Mouse (Mus musculus) heart, embryonic 14.5 days (tissue): ENCODE results near the gene Bpifb4. TPM values are rescaled to one million over a fixed set of nuclear protein-coding genes. Genes with fewer than 3 reads are reported as not detected.

Experiments
- ATAC-seq: fragments of 200-750 bp; cut with Nextera tagmentation; 2 replicates; pipeline ENCODE4 v1.8.0; 2017; ENCODE audit warnings: low read depth, moderate TSS enrichment; ENCODE audit not compliant: insufficient number of reproducible peaks, insufficient read depth, low FRiP score
- H3K27ac ChIP-seq, 2 experiments: fragments of 200-500 bp in 1 of 2; fragments of 300-500 bp in 1 of 2; sonication (generic) in 1 of 2; replicated peaks in 1 of 2; 2 replicates each; pipeline ENCODE4 v1.5.1; 2012 to 2014; ENCODE audit warnings: low read depth in 2 of 2, low read length in 2 of 2, control low read depth in 1 of 2, mild to moderate bottlenecking in 1 of 2, mixed read lengths in 1 of 2; ENCODE audit not compliant: control insufficient read depth in 1 of 2, insufficient read depth in 1 of 2
- H3K27me3 ChIP-seq: fragments of 300-500 bp; sonication (generic); 2 replicates; pipeline ENCODE4 v1.6.1; 2014; ENCODE audit warnings: mild to moderate bottlenecking, low read length, control low read depth; ENCODE audit not compliant: control insufficient read depth, insufficient read depth
- H3K36me3 ChIP-seq: fragments of 300-500 bp; sonication (generic); 2 replicates; pipeline ENCODE4 v1.6.1; 2014; ENCODE audit warnings: mild to moderate bottlenecking, control low read depth, low read length, mixed read lengths; ENCODE audit not compliant: control insufficient read depth, insufficient read depth
- H3K4me1 ChIP-seq, 2 experiments: fragments of 200-500 bp in 1 of 2; fragments of 300-500 bp in 1 of 2; sonication (generic) in 1 of 2; 2 replicates each; pipeline ENCODE4 v1.6.1; 2012 to 2014; ENCODE audit warnings: low read length in 2 of 2, control low read depth in 1 of 2, mixed read lengths in 1 of 2; ENCODE audit not compliant: control insufficient read depth in 2 of 2, insufficient read depth in 2 of 2
- H3K4me2 ChIP-seq: fragments of 300-500 bp; sonication (generic); 2 replicates; pipeline ENCODE4 v1.6.1; 2014; ENCODE audit warnings: mild to moderate bottlenecking, low read length
- H3K4me3 ChIP-seq, 2 experiments: fragments of 200-500 bp in 1 of 2; fragments of 300-500 bp in 1 of 2; sonication (generic) in 1 of 2; 2 replicates each; pipeline ENCODE4 v1.5.1; 2012 to 2014; ENCODE audit warnings: low read length in 2 of 2, mild to moderate bottlenecking in 2 of 2, control low read depth in 1 of 2, low read depth in 1 of 2, moderate library complexity in 1 of 2; ENCODE audit not compliant: control insufficient read depth in 1 of 2, insufficient read depth in 1 of 2
- H3K9ac ChIP-seq: fragments of 300-500 bp; sonication (generic); 2 replicates; pipeline ENCODE4 v1.6.1; 2014; ENCODE audit warnings: mild to moderate bottlenecking, low read length
- H3K9me3 ChIP-seq: fragments of 300-500 bp; sonication (generic); 2 replicates; pipeline ENCODE4 v1.6.1; 2016; ENCODE audit warnings: low read length, control low read depth; ENCODE audit not compliant: control insufficient read depth
- WGBS: fragments of 180-500 bp; shearing (Covaris S2); extraction: QIAGEN DNeasy Blood & Tissue Kit; methylation state at CpG from one replicate; pipeline ENCODE4 v1.1.7; 2014; 5-methylcytosine and 5-hydroxymethylcytosine counted together
- polyA plus RNA-seq: library from polyadenylated mRNA; unstranded; fragments of >200 nt; fragmentation: Nextera tagmentation; extraction: Ambion mirVana; gene quantifications from 2 replicates; pipeline ENCODE4 v1.2.1, GENCODE M21; 2014

Gene Bpifb4
- polyA plus RNA-seq, 1 experiment from 2014 or later = not detected

- H3K4me3 ChIP-seq = no peak overlapping the region
- no peaks in the 10 kb centered on the region for H3K4me1 ChIP-seq
- 45% methylated on average over 1 of the region's 1 CpGs for WGBS
- no peak overlapping the region for H3K4me2 ChIP-seq
- no peaks in the 10 kb centered on the region for H3K9me3 ChIP-seq
- H3K27me3 ChIP-seq = no peaks in the 10 kb centered on the region
- no peak overlapping the region for H3K9ac ChIP-seq
- no peak overlapping the region for H3K27ac ChIP-seq
- ATAC-seq = no peak
- no peaks in the 10 kb centered on the region for H3K36me3 ChIP-seq
Observed at GRCm38 (mm10) chr2:154005094-154005493, 67.1 kb downstream of the Bpifb4 start.

- ATAC-seq = no peak
- H3K36me3 ChIP-seq = no peaks in the 10 kb centered on the region
- H3K9me3 ChIP-seq = no peaks in the 10 kb centered on the region
- no peak overlapping the region for H3K9ac ChIP-seq
- WGBS = 70% methylated on average over 4 of the region's 4 CpGs
- H3K4me2 ChIP-seq = no peak overlapping the region
- no peaks in the 10 kb centered on the region for H3K27me3 ChIP-seq
- no peak overlapping the region for H3K27ac ChIP-seq
- H3K4me1 ChIP-seq = no peaks in the 10 kb centered on the region
- no peak overlapping the region for H3K4me3 ChIP-seq
Observed at GRCm38 (mm10) chr2:154005734-154006133, 67.7 kb downstream of the Bpifb4 start.

GRCm38 (mm10) chr2:154006331-154006730 is 68.3 kb downstream of the Bpifb4 start:
- H3K9me3 ChIP-seq = no peaks in the 10 kb centered on the region
- no peak overlapping the region for H3K9ac ChIP-seq
- H3K27ac ChIP-seq = no peak overlapping the region
- WGBS = 83% methylated on average over 2 of the region's 2 CpGs
- H3K4me3 ChIP-seq = no peak overlapping the region
- no peaks in the 10 kb centered on the region for H3K4me1 ChIP-seq
- no peaks in the 10 kb centered on the region for H3K36me3 ChIP-seq
- ATAC-seq = no peak
- H3K27me3 ChIP-seq = no peaks in the 10 kb centered on the region
- H3K4me2 ChIP-seq = no peak overlapping the region

- H3K9ac ChIP-seq = no peak overlapping the region
- H3K9me3 ChIP-seq = no peaks in the 10 kb centered on the region
- no peaks in the 10 kb centered on the region for H3K36me3 ChIP-seq
- WGBS = 58% methylated on average over 1 of the region's 1 CpGs
- H3K4me3 ChIP-seq = no peak overlapping the region
- no peaks in the 10 kb centered on the region for H3K4me1 ChIP-seq
- no peaks in the 10 kb centered on the region for H3K27me3 ChIP-seq
- H3K4me2 ChIP-seq = no peak overlapping the region
- H3K27ac ChIP-seq = no peak overlapping the region
- ATAC-seq = no peak
Observed at GRCm38 (mm10) chr2:154007381-154007780, 69.4 kb downstream of the Bpifb4 start.

GRCm38 (mm10) chr2:154007965-154008364 is 70.0 kb downstream of the Bpifb4 start, which contains the start of gene Bpifa2:
TSS of gene Bpifa2 (plus strand) at chr2:154008265.
- no peaks in the 10 kb centered on the region for H3K4me1 ChIP-seq
- no peak within 1 kb of the TSS for H3K4me2 ChIP-seq
- no peak within 1 kb of the TSS for H3K9ac ChIP-seq
- H3K4me3 ChIP-seq = no peak within 1 kb of the TSS
- no peaks in the 10 kb centered on the region for H3K36me3 ChIP-seq
- WGBS = 63% methylated on average over 3 of the region's 3 CpGs
- H3K27ac ChIP-seq = no peak within 1 kb of the TSS
- H3K9me3 ChIP-seq = no peaks in the 10 kb centered on the region
- H3K27me3 ChIP-seq = no peaks in the 10 kb centered on the region
- no peak for ATAC-seq

Other genes starting within 250 kb of the Bpifb4 start
- gene Dnmt3c, start 241.6 kb upstream of the Bpifb4 start, polyA plus RNA-seq = not detected in 2 replicates
- gene Mapre1, start 196.9 kb upstream of the Bpifb4 start, polyA plus RNA-seq = 222 and 231 TPM in 2 replicates
- gene Efcab8, start 158.3 kb upstream of the Bpifb4 start, polyA plus RNA-seq = not detected in 2 replicates
- not detected in 2 replicates for gene Sun5, start 67.1 kb upstream of the Bpifb4 start, polyA plus RNA-seq
- gene Bpifb2, start 63.2 kb upstream of the Bpifb4 start, polyA plus RNA-seq = not detected in 2 replicates
- not detected in 2 replicates for gene Bpifb6, start 37.8 kb upstream of the Bpifb4 start, polyA plus RNA-seq
- not detected in 2 replicates for gene Bpifb3, start 20.0 kb upstream of the Bpifb4 start, polyA plus RNA-seq
- gene Bpifa6, start 36.7 kb downstream of the Bpifb4 start, polyA plus RNA-seq = not detected in 2 replicates
- gene Bpifa2, start 70.1 kb downstream of the Bpifb4 start, polyA plus RNA-seq = not detected in 2 replicates
- not detected in 2 replicates for gene Bpifa3, start 192.1 kb downstream of the Bpifb4 start, polyA plus RNA-seq
- gene Bpifa1, start 204.7 kb downstream of the Bpifb4 start, polyA plus RNA-seq = not detected in 2 replicates
- not detected in 2 replicates for gene Bpifa5, start 224.4 kb downstream of the Bpifb4 start, polyA plus RNA-seq